Mouse (Mus musculus) olfactory bulb, adult 2 months (tissue): ENCODE measurements around the gene Farsa.

Source experiments
- CTCF ChIP-seq: fragments of 200-500 bp; IDR thresholded peaks from 2 replicates; pipeline ENCODE4 v1.5.1; 2012; ENCODE audit warnings: low read depth, mild to moderate bottlenecking, low read length, moderate library complexity; ENCODE audit not compliant: insufficient read depth
- POLR2A ChIP-seq: fragments of 200-500 bp; IDR thresholded peaks from 2 replicates; pipeline ENCODE4 v1.6.1; 2012; ENCODE audit warnings: mild to moderate bottlenecking, low read depth, low read length, moderate library complexity; ENCODE audit not compliant: insufficient read depth

DNA sequence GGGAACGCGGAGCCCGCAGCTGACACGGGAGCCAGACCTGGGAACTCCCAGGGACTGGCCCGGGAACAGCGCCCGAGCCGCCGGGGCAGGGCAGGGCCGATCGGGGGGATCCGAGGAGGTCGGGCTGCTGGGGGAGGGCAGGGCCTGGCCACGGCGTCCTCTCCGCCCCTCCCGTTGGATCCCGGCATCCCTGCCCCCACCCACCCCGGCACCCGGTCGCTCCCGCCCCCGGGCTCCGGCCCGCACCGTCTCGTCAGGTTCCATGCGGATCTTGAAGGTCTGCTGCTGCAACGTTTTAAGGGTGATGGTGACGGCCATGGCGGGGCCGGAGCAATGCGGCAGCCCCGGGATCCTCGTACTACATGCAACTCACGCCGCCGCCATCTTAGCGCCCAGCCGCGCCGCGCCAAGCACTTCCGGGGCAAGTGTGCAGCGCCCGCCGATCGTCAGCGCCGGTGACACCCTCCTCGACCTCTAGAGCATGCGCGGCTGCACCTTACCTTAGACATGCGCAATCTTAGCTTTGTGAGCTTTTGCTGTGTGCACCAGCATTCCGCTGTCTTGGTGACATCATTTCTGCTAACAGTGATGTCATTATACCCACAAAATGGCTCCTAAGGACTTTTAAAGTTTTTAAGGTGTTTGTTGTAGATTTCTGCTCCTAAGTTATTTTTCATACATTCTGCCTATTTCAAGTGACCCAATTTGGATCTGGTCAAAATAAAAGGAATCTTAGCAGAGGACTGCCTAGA is 16.4 kb upstream of the Farsa start, which contains the start of gene Rad23a:
- no peak for TF ChIP-seq CTCF
- TF ChIP-seq POLR2A: peak; percentile 43; the same call in 1 of the 2 replicates
